Mouse (Mus musculus) hindbrain, embryonic 15.5 days (tissue): Measurements from ENCODE around the gene Gm10553. TPM values are rescaled to one million over a fixed set of nuclear protein-coding genes. Genes with fewer than 3 reads are reported as not detected.
"Not testable (repeated sequence)": the region's sequence is repeated elsewhere in the genome, so short reads cannot be mapped to it uniquely, and the experiment has no call there.

Experiments
- ATAC-seq: fragments of 200-750 bp; cut with Nextera tagmentation; 2 replicates; pipeline ENCODE4 v1.8.0; 2017; ENCODE audit warnings: low read depth, moderate number of reproducible peaks, moderate TSS enrichment; ENCODE audit not compliant: low FRiP score
- H3K27ac ChIP-seq: fragments of 300-500 bp; sonication (generic); replicated peaks from 2 replicates; pipeline ENCODE4 v1.5.1; 2015; ENCODE audit warnings: mild to moderate bottlenecking, inconsistent platforms
- H3K27me3 ChIP-seq: fragments of 300-500 bp; sonication (generic); 2 replicates; pipeline ENCODE4 v1.6.1; 2015; ENCODE audit warnings: control low read depth, inconsistent platforms
- H3K36me3 ChIP-seq: fragments of 300-500 bp; sonication (generic); 2 replicates; pipeline ENCODE4 v1.6.1; 2015; ENCODE audit warnings: control low read depth, inconsistent platforms
- H3K4me1 ChIP-seq: fragments of 300-500 bp; sonication (generic); replicated peaks from 2 replicates; pipeline ENCODE4 v1.6.1; 2015; ENCODE audit warnings: control low read depth, inconsistent platforms
- H3K4me2 ChIP-seq: fragments of 300-500 bp; sonication (generic); 2 replicates; pipeline ENCODE4 v1.6.1; 2015; ENCODE audit warnings: moderate library complexity, mild to moderate bottlenecking, inconsistent platforms
- H3K4me3 ChIP-seq: fragments of 300-500 bp; sonication (generic); 2 replicates; pipeline ENCODE4 v1.5.1; 2015; ENCODE audit warnings: mild to moderate bottlenecking, inconsistent platforms
- H3K9ac ChIP-seq: fragments of 300-500 bp; sonication (generic); 2 replicates; pipeline ENCODE4 v1.6.1; 2015; ENCODE audit warnings: inconsistent platforms
- H3K9me3 ChIP-seq: fragments of 300-500 bp; sonication (generic); 2 replicates; pipeline ENCODE4 v1.6.1; 2016; ENCODE audit warnings: control low read depth, inconsistent platforms
- WGBS: fragments of 180-500 bp; shearing (Covaris S2); methylation state at CpG from one replicate; pipeline ENCODE4 v1.1.7; 2015; 5-methylcytosine and 5-hydroxymethylcytosine counted together
- polyA plus RNA-seq: library from polyadenylated mRNA; unstranded; fragments of >200 nt; fragmentation: Nextera tagmentation; extraction: Ambion mirVana; gene quantifications from 2 replicates; pipeline ENCODE4 v1.2.1, GENCODE M21; 2015

Gm10553 gene
- polyA plus RNA-seq, 1 experiment from 2014 or later: not detected

GRCm38 (mm10) chr1:85111572-85111971 is 11.6 kb downstream of the Gm10553 start:
- H3K4me3 ChIP-seq, ATAC-seq, H3K27me3 ChIP-seq, H3K9ac ChIP-seq, H3K27ac ChIP-seq, H3K4me2 ChIP-seq, H3K4me1 ChIP-seq, H3K9me3 ChIP-seq, H3K36me3 ChIP-seq: not testable (repeated sequence)
- WGBS: 75% methylated on average over 10 of the region's 10 CpGs

GRCm38 (mm10) chr1:85112266-85112665 is 12.3 kb downstream of the Gm10553 start:
- H3K4me1 ChIP-seq, H3K4me2 ChIP-seq, H3K9me3 ChIP-seq, H3K9ac ChIP-seq, ATAC-seq, H3K27me3 ChIP-seq, H3K4me3 ChIP-seq, H3K36me3 ChIP-seq, H3K27ac ChIP-seq: not testable (repeated sequence)
- 88% methylated on average over 7 of the region's 7 CpGs for WGBS

DNA sequence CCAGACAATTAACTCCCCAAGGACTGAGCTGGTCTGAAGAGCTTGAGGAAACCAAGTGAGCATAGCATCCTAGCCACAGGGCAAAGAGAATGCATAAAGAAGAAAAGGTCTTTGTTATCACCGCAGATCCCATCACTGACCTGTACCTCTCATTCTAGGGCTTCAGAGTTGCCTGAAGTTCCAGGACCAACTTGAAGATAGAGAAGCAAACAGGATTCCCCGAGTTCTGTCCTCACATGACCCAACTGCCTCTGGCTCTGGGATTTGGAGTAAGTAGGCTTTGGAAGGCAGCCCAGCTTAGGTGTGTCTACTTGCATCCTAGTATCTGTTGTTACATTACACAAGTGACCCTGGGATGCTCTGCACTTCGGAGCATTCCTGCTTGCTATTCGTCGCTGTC is 12.9 kb downstream of the Gm10553 start:
- not testable (repeated sequence) for H3K36me3 ChIP-seq, H3K27ac ChIP-seq, H3K4me2 ChIP-seq, H3K4me1 ChIP-seq, ATAC-seq, H3K9ac ChIP-seq, H3K27me3 ChIP-seq, H3K4me3 ChIP-seq, H3K9me3 ChIP-seq
- 67% methylated on average over 2 of the region's 5 CpGs for WGBS

DNA sequence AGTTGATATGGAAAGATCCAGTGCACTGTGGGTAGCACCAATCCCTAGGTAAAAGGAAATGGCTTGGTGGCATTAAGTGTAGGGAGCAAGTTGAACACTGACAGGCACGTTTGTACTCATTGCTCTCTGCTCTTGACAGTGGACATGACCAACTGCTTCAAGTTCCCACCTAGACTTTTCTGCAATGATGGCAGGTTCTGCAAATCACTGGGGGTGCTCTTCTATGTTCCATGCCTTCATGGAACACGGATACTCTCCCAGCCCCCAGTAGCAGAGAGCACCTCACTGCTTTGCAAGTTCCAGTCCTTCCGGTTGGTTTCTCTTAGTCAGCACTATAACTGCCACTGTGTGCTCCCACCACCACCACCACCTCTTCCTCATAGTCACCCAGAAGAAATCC is 14.1 kb downstream of the Gm10553 start:
- H3K27ac ChIP-seq, H3K9ac ChIP-seq, ATAC-seq, H3K4me3 ChIP-seq, H3K9me3 ChIP-seq, H3K4me1 ChIP-seq, H3K27me3 ChIP-seq, H3K4me2 ChIP-seq, H3K36me3 ChIP-seq: not testable (repeated sequence)
- 83% methylated on average over 3 of the region's 3 CpGs for WGBS

DNA sequence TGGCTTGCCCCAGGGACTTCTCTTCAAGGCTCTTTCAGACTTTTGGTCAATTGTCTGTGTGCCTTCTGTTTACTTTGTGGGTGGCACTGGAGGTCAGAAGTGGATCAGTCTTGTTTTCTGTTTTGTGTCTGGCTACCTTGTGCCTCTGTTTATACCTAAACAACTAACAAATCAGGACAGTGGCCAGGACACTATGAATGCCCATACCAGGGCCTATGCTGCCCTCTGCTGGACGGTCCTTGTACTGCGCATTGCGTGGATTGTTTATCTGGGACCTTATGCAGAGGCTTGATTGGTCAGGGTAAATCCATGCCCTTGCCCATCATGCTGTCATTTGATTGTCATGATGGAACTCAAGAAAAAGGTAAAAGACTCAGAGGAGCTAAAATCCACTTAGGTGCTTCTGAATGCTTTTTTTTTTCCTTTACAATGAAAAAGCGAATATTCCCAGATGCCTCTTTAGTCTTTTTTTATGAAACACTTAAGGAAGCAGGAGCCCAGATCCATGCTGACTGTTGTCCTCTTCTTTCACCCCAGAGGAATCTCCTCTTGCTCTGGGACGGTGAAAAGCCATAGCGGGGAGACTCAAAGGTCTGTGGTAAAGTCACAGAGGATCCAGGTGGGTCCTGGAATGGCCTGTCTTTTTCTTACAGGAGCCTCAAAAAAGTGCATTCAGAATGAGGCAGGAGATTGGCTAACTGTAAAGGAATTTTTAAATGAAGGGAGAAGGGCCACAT is 14.9 kb downstream of the Gm10553 start:
- not testable (repeated sequence) for H3K4me1 ChIP-seq, H3K4me3 ChIP-seq, ATAC-seq, H3K9me3 ChIP-seq, H3K36me3 ChIP-seq, H3K27me3 ChIP-seq, H3K27ac ChIP-seq, H3K4me2 ChIP-seq, H3K9ac ChIP-seq
- WGBS: 59% methylated on average over 6 of the region's 6 CpGs

GRCm38 (mm10) chr1:85117537-85117936 is 17.6 kb downstream of the Gm10553 start:
- not testable (repeated sequence) for H3K4me1 ChIP-seq, H3K27me3 ChIP-seq, H3K27ac ChIP-seq, H3K4me3 ChIP-seq, H3K36me3 ChIP-seq, H3K4me2 ChIP-seq, H3K9me3 ChIP-seq, ATAC-seq, H3K9ac ChIP-seq
- WGBS: 62% methylated on average over 4 of the region's 6 CpGs

DNA sequence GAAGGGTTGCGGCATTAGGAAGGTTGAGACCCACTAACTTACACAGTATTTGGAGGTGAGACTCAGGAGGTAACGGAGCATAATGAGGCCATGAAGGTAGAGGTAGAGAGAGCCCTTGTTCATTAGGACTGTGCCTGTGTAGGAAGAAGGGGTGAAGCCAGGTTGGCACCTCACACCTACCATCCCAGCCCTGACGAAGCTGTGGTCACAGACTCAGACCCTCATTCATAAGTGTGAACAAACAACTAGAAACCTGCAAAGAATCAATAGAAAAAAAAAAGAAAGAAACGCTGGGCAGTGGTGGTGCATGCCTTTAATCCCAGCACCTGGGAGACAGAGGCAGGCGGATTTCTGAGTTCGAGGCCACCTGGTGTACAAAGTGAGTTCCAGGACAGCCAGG is 18.4 kb downstream of the Gm10553 start:
- WGBS: 80% methylated on average over 6 of the region's 6 CpGs
- H3K27ac ChIP-seq: not testable (repeated sequence)

GRCm38 (mm10) chr1:85121841-85122240 is 21.9 kb downstream of the Gm10553 start:
- H3K9me3 ChIP-seq, H3K27ac ChIP-seq, H3K27me3 ChIP-seq, H3K4me1 ChIP-seq, H3K4me2 ChIP-seq, ATAC-seq, H3K9ac ChIP-seq, H3K36me3 ChIP-seq, H3K4me3 ChIP-seq: not testable (repeated sequence)
- WGBS: 95% methylated on average over 4 of the region's 4 CpGs

More for the DNA sequence above, 18.4 kb downstream of the Gm10553 start:
- not testable (repeated sequence) for H3K4me2 ChIP-seq, H3K36me3 ChIP-seq, H3K4me1 ChIP-seq, H3K9ac ChIP-seq, H3K27me3 ChIP-seq, H3K4me3 ChIP-seq, H3K9me3 ChIP-seq, ATAC-seq

- WGBS: 91% methylated on average over 20 of the region's 22 CpGs
These were observed 33.7 kb downstream of the Gm10553 start for GRCm38 (mm10) chr1:85133671-85134070.

More at GRCm38 (mm10) chr1:85133671-85134070, 33.7 kb downstream of the Gm10553 start:
- H3K27me3 ChIP-seq, H3K4me2 ChIP-seq, ATAC-seq, H3K9ac ChIP-seq, H3K9me3 ChIP-seq, H3K4me3 ChIP-seq, H3K27ac ChIP-seq, H3K36me3 ChIP-seq, H3K4me1 ChIP-seq: not testable (repeated sequence)

Other genes with a start within 250 kb of the Gm10553 start
- 13.1 and 19.0 TPM in 2 replicates for gene Slc16a14, start 165.0 kb upstream of the Gm10553 start, polyA plus RNA-seq
- not detected in 2 replicates for gene A530032D15Rik, start 9.7 kb downstream of the Gm10553 start, polyA plus RNA-seq
- gene C130026I21Rik, start 170.4 kb downstream of the Gm10553 start, polyA plus RNA-seq: 0.21 and 0.26 TPM in 2 replicates